ENCODE assay signal across 22 mouse cellular contexts in the genomic region with DNA sequence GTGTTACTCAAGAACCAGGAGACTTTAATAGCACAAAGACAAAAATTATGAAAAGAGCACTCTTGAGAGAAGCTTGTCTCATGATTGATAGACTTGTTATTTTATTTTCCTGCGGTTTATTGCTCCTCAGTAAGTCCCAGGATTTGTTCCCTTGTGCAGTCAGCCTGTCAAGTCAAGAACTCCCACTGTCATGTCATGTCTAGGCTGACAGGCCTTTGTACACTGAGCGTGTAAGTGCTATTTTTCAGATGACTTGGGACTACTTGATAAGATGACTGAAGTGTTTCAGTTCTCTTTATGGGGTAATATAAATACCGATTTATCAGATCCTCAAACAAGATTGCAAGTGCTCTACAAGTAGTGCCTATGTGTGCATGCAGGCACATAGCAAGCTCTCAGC.
"Had no signal": no experiment of that assay in that cellular context is flagged by ENCODE, and none has a peak within 500 bp of the region (broad histone marks: within the 10 kb centered on the region; RNA-seq: fewer than 3 reads in every experiment).

No protein-coding gene starts in this region.

- H3K4me2 ChIP-seq: kidney, embryonic 15.5 days; limb, embryonic 12.5 days; limb, embryonic 15.5 days; liver, embryonic 11.5 days; lung, embryonic 14.5 days; midbrain, embryonic 11.5 days; neural tube, embryonic 12.5 days; stomach, embryonic 15.5 days had no signal

- H3K27ac ChIP-seq: limb, embryonic 12.5 days; liver, embryonic 14.5 days; macrophage; neural tube, embryonic 12.5 days; stomach, embryonic 15.5 days had no signal

- H3K9ac ChIP-seq: kidney, embryonic 15.5 days; limb, embryonic 12.5 days; limb, embryonic 15.5 days; liver, embryonic 14.5 days; liver, postnatal 0 days; lung, embryonic 14.5 days; neural tube, embryonic 12.5 days; stomach, embryonic 15.5 days had no signal

- H3K4me1 ChIP-seq: limb, embryonic 12.5 days; megakaryocyte, embryonic 14.5 days; stomach, embryonic 15.5 days had no signal

- H3K36me3 ChIP-seq: kidney, embryonic 15.5 days; limb, embryonic 12.5 days; limb, embryonic 15.5 days; neural tube, embryonic 12.5 days; stomach, embryonic 15.5 days had no signal

- ATAC-seq: liver, postnatal 0 days; lung, postnatal 0 days had no signal

- H3K27me3 ChIP-seq: kidney, embryonic 15.5 days; limb, embryonic 12.5 days; limb, embryonic 15.5 days; megakaryocyte, embryonic 14.5 days; neural tube, embryonic 12.5 days; stomach, embryonic 15.5 days had no signal

- H3K4me3 ChIP-seq: kidney, embryonic 15.5 days; limb, embryonic 12.5 days; limb, embryonic 15.5 days; megakaryocyte, embryonic 14.5 days; neural tube, embryonic 12.5 days; stomach, embryonic 15.5 days had no signal

- H3K9me3 ChIP-seq: kidney, embryonic 15.5 days; limb, embryonic 12.5 days; limb, embryonic 15.5 days; megakaryocyte, embryonic 14.5 days; neural tube, embryonic 12.5 days; stomach, embryonic 15.5 days had no signal

- DNase-seq: kidney, adult 11 months; kidney, adult 8-10 months; kidney, postnatal 10 days; kidney, postnatal 36 days; left cerebral cortex, postnatal 4 days; liver, postnatal 0 days; retina, postnatal 1 day; right cerebral cortex, postnatal 25 days; spleen, adult 18-20 months; thymus, postnatal 25 days had no signal
